Mouse (Mus musculus) limb, embryonic 12.5 days (tissue): ENCODE results near the gene Sema6d. TPM values are rescaled to one million over a fixed set of nuclear protein-coding genes. Genes with fewer than 3 reads are reported as not detected.

Experiments
- ATAC-seq: fragments of 200-750 bp; cut with Nextera tagmentation; 2 replicates; pipeline ENCODE4 v1.8.0; 2017; ENCODE audit warnings: low read depth, moderate TSS enrichment; ENCODE audit not compliant: insufficient number of reproducible peaks, insufficient read depth, low FRiP score, low TSS enrichment
- H3K27ac ChIP-seq: fragments of 300-500 bp; sonication (generic); 2 replicates; pipeline ENCODE4 v1.5.1; 2016; ENCODE audit warnings: mild to moderate bottlenecking, moderate library complexity
- H3K27me3 ChIP-seq: fragments of 300-500 bp; sonication (generic); 2 replicates; pipeline ENCODE4 v1.6.1; 2016; ENCODE audit warnings: mild to moderate bottlenecking, moderate library complexity
- H3K36me3 ChIP-seq: fragments of 300-500 bp; sonication (generic); 2 replicates; pipeline ENCODE4 v1.6.1; 2016; ENCODE audit warnings: mild to moderate bottlenecking, moderate library complexity
- H3K4me1 ChIP-seq: fragments of 300-500 bp; sonication (generic); replicated peaks from 2 replicates; pipeline ENCODE4 v1.6.1; 2016
- H3K4me2 ChIP-seq: fragments of 300-500 bp; sonication (generic); 2 replicates; pipeline ENCODE4 v1.6.1; 2016; ENCODE audit warnings: mild to moderate bottlenecking, moderate library complexity
- H3K4me3 ChIP-seq: fragments of 300-500 bp; sonication (generic); replicated peaks from 2 replicates; pipeline ENCODE4 v1.5.1; 2016; ENCODE audit warnings: mild to moderate bottlenecking
- H3K9ac ChIP-seq: fragments of 300-500 bp; sonication (generic); replicated peaks from 2 replicates; pipeline ENCODE4 v1.6.1; 2016; ENCODE audit warnings: mild to moderate bottlenecking, moderate library complexity
- H3K9me3 ChIP-seq: fragments of 300-500 bp; sonication (generic); 2 replicates; pipeline ENCODE4 v1.6.1; 2016; ENCODE audit warnings: mild to moderate bottlenecking, moderate library complexity
- WGBS: fragments of 180-500 bp; shearing (Covaris S2); methylation state at CpG from one replicate; pipeline ENCODE4 v1.1.7; 2016; 5-methylcytosine and 5-hydroxymethylcytosine counted together
- polyA plus RNA-seq: library from polyadenylated mRNA; unstranded; fragments of >200 nt; fragmentation: Nextera tagmentation; extraction: Ambion mirVana; gene quantifications from 2 replicates; pipeline ENCODE4 v1.2.1, GENCODE M21; 2016

Gene Sema6d
- polyA plus RNA-seq, 1 experiment from 2014 or later, result 6.7 TPM

GRCm38 (mm10) chr2:124477904-124478303 lies 388.1 kb downstream of the Sema6d start:
- no peaks in the 10 kb centered on the region for H3K36me3 ChIP-seq
- no peak overlapping the region for H3K9ac ChIP-seq
- no peak overlapping the region for H3K4me3 ChIP-seq
- ATAC-seq, result no peak
- no peak overlapping the region for H3K4me2 ChIP-seq
- no peaks in the 10 kb centered on the region for H3K4me1 ChIP-seq
- no peaks in the 10 kb centered on the region for H3K27me3 ChIP-seq
- no peak overlapping the region for H3K27ac ChIP-seq
- no peaks in the 10 kb centered on the region for H3K9me3 ChIP-seq

GRCm38 (mm10) chr2:124478526-124478925 lies 388.8 kb downstream of the Sema6d start:
- Histone ChIP-seq H3K27me3 (no peaks in the 10 kb centered on the region), H3K4me1 (no peaks in the 10 kb centered on the region), H3K9me3 (no peaks in the 10 kb centered on the region), H3K36me3 (no peaks in the 10 kb centered on the region), H3K9ac (no peak overlapping the region), H3K27ac (no peak overlapping the region), H3K4me2 (no peak overlapping the region), H3K4me3 (no peak overlapping the region)
- WGBS, result 85% methylated on average over 4 of the region's 4 CpGs
- no peak for ATAC-seq

GRCm38 (mm10) chr2:124485761-124486160 lies 396.0 kb downstream of the Sema6d start:
- Histone ChIP-seq H3K9me3 (no peaks in the 10 kb centered on the region), H3K4me2 (no peak overlapping the region), H3K36me3 (no peaks in the 10 kb centered on the region), H3K9ac (no peak overlapping the region), H3K4me3 (no peak overlapping the region), H3K27me3 (no peaks in the 10 kb centered on the region), H3K27ac (no peak overlapping the region), H3K4me1 (no peaks in the 10 kb centered on the region)
- 97% methylated on average over 1 of the region's 1 CpGs for WGBS
- no peak for ATAC-seq

- Histone ChIP-seq H3K36me3 (no peaks in the 10 kb centered on the region), H3K4me1 (no peaks in the 10 kb centered on the region), H3K9me3 (no peaks in the 10 kb centered on the region), H3K4me3 (no peak overlapping the region), H3K4me2 (no peak overlapping the region), H3K9ac (no peak overlapping the region), H3K27ac (no peak overlapping the region), H3K27me3 (no peaks in the 10 kb centered on the region)
- no peak for ATAC-seq
- 79% methylated on average over 12 of the region's 12 CpGs for WGBS
Observed at GRCm38 (mm10) chr2:124490010-124490801, 400.4 kb downstream of the Sema6d start.

GRCm38 (mm10) chr2:124495751-124496150 lies 406.0 kb downstream of the Sema6d start:
- Histone ChIP-seq H3K9me3 (no peaks in the 10 kb centered on the region), H3K9ac (no peak overlapping the region), H3K27ac (no peak overlapping the region), H3K4me2 (no peak overlapping the region), H3K4me3 (no peak overlapping the region), H3K4me1 (no peaks in the 10 kb centered on the region), H3K27me3 (no peaks in the 10 kb centered on the region), H3K36me3 (no peaks in the 10 kb centered on the region)
- no peak for ATAC-seq
- 74% methylated on average over 1 of the region's 1 CpGs for WGBS

- Histone ChIP-seq H3K27ac (no peak overlapping the region), H3K9me3 (no peaks in the 10 kb centered on the region), H3K4me3 (no peak overlapping the region), H3K4me2 (no peak overlapping the region), H3K36me3 (no peaks in the 10 kb centered on the region), H3K27me3 (no peaks in the 10 kb centered on the region), H3K4me1 (no peaks in the 10 kb centered on the region), H3K9ac (no peak overlapping the region)
- WGBS, result 75% methylated on average over 1 of the region's 1 CpGs
- no peak for ATAC-seq
Observed at GRCm38 (mm10) chr2:124499670-124500069, 409.9 kb downstream of the Sema6d start.

GRCm38 (mm10) chr2:124505784-124506489 lies 416.2 kb downstream of the Sema6d start:
- no peak for ATAC-seq

GRCm38 (mm10) chr2:124507804-124508203 lies 418.0 kb downstream of the Sema6d start:
- no peak overlapping the region for H3K9ac ChIP-seq

More at GRCm38 (mm10) chr2:124505784-124506489, 416.2 kb downstream of the Sema6d start:
- 72% methylated on average over 4 of the region's 4 CpGs for WGBS
- Histone ChIP-seq H3K36me3 (no peaks in the 10 kb centered on the region), H3K4me1 (no peaks in the 10 kb centered on the region), H3K4me2 (no peak overlapping the region), H3K9me3 (no peaks in the 10 kb centered on the region), H3K27ac (no peak overlapping the region), H3K9ac (no peak overlapping the region), H3K27me3 (no peaks in the 10 kb centered on the region), H3K4me3 (no peak overlapping the region)

GRCm38 (mm10) chr2:124509479-124509878 lies 419.7 kb downstream of the Sema6d start:
- Histone ChIP-seq H3K4me1 (no peaks in the 10 kb centered on the region), H3K36me3 (no peaks in the 10 kb centered on the region), H3K27me3 (no peaks in the 10 kb centered on the region), H3K4me3 (no peak overlapping the region), H3K9me3 (no peaks in the 10 kb centered on the region), H3K27ac (no peak overlapping the region), H3K9ac (no peak overlapping the region), H3K4me2 (no peak overlapping the region)
- 83% methylated on average over 6 of the region's 6 CpGs for WGBS
- no peak for ATAC-seq

More at GRCm38 (mm10) chr2:124507804-124508203, 418.0 kb downstream of the Sema6d start:
- no peak overlapping the region for H3K27ac ChIP-seq
- no peaks in the 10 kb centered on the region for H3K36me3 ChIP-seq
- H3K4me1 ChIP-seq, result no peaks in the 10 kb centered on the region
- no peak overlapping the region for H3K4me3 ChIP-seq
- no peak overlapping the region for H3K4me2 ChIP-seq
- no peaks in the 10 kb centered on the region for H3K9me3 ChIP-seq
- 76% methylated on average over 4 of the region's 4 CpGs for WGBS
- ATAC-seq, result no peak
- no peaks in the 10 kb centered on the region for H3K27me3 ChIP-seq

- H3K4me2 ChIP-seq, result no peak overlapping the region
- no peaks in the 10 kb centered on the region for H3K9me3 ChIP-seq
- H3K36me3 ChIP-seq, result no peaks in the 10 kb centered on the region
- no peaks in the 10 kb centered on the region for H3K27me3 ChIP-seq
- 88% methylated on average over 10 of the region's 10 CpGs for WGBS
- no peak overlapping the region for H3K4me3 ChIP-seq
- no peaks in the 10 kb centered on the region for H3K4me1 ChIP-seq
- H3K9ac ChIP-seq, result no peak overlapping the region
- ATAC-seq, result no peak
- no peak overlapping the region for H3K27ac ChIP-seq
Observed at GRCm38 (mm10) chr2:124511826-124512225, 422.1 kb downstream of the Sema6d start.

- no peaks in the 10 kb centered on the region for H3K36me3 ChIP-seq
- H3K9me3 ChIP-seq, result no peaks in the 10 kb centered on the region
- 84% methylated on average over 3 of the region's 3 CpGs for WGBS
- no peak overlapping the region for H3K4me2 ChIP-seq
- H3K27ac ChIP-seq, result no peak overlapping the region
- no peaks in the 10 kb centered on the region for H3K27me3 ChIP-seq
- no peak overlapping the region for H3K9ac ChIP-seq
- ATAC-seq, result no peak
- H3K4me1 ChIP-seq, result no peaks in the 10 kb centered on the region
- H3K4me3 ChIP-seq, result no peak overlapping the region
Observed at GRCm38 (mm10) chr2:124522426-124522825, 432.7 kb downstream of the Sema6d start.
